ENCODE assay signal across 8 mouse cellular contexts in the genomic region with DNA sequence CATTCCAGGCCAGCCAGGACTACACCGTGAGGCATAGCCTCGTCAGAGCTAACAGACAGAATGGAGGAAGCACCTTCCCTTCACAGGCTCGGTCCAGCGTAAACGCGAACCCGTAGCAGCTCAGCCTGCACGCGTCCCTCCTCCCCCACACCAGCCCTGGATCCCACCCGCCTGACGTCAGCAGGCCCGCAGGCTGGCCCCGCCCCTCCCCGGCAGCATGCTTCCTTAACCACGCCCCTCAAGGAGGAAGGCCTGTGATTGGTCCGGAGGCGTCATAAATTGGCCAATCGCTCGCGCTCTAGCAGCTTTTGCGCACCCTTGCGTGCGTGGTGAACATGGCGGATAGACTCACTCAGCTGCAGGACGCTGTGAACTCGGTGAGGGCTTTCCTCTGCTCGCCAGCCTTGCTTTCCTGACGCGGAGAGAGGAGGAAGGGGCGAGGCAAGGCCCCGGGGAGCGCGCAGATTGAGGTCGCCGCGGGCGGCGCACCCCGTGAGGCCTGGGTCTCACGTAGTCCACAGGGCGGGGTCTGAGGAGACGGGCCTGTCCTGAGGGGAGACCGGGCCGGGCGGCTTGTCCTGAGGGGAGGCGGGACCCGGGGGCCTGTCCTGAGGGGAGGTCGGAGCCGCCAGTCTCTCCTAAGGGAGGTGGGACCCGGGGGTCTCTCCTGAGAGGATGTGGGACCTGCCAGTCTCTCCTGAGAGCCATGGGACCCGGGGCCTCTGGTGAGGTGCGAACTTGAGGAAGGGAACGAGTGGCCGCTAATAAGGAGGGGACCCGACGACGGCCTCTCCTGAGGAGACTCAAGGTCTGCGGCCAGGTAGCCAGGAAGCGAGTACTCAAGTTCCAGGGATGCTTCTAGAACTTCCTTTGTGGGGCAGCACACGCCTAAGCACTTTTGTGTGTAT. TPM values are rescaled to one million over a fixed set of nuclear protein-coding genes. Genes with fewer than 3 reads are reported as not detected.
A peak's percentile ranks its signal among the peaks of the same experiment; 100 is the strongest.
DNase-seq lines count a peak whose midpoint lies in the region; ATAC-seq lines count a peak whose summit lies in the region.

Med21 (plus strand) TSS at position 272 of the 908 bp plus-strand sequence.
Tm7sf3 (minus strand) TSS at position 549 of the 908 bp plus-strand sequence.

- peak within 1 kb of the TSS; percentile 73 for H3K9ac ChIP-seq in hindbrain, embryonic 15.5 days

- DNase-seq in T-cell, adult 2 months (ENCODE audit: low spot score) = peak; percentile 99
- DNase-seq in cerebellum, postnatal 36 days = peak; percentile 97 to 99
- DNase-seq in frontal cortex, postnatal 36 days (ENCODE audit: low spot score in 2 of 2) = peak; percentile 96 to 97
- peak; percentile 95 for DNase-seq in left cerebral cortex, adult 11 months (ENCODE audit: low spot score)
- peak; percentile 99 for DNase-seq in lung, postnatal 4 days
- DNase-seq in retina, postnatal 7 days (ENCODE audit: low read depth, low spot score) = peak; percentile 97
- peak; percentile 94 for DNase-seq in urinary bladder, adult 2 months (ENCODE audit: low spot score)

- H3K4me2 ChIP-seq in hindbrain, embryonic 15.5 days = peak within 1 kb of the TSS; percentile 84

- H3K4me1 ChIP-seq in hindbrain, embryonic 15.5 days (replicated peaks) = peaks cover 14% of the 10 kb centered on the region

- no peaks in the 10 kb centered on the region for H3K9me3 ChIP-seq in hindbrain, embryonic 15.5 days

- WGBS in hindbrain, embryonic 15.5 days = 1% methylated on average over 56 of the region's 60 CpGs

- peak; percentile 99 for ATAC-seq in hindbrain, embryonic 15.5 days (ENCODE audit: low FRiP score, low read depth)

- H3K27me3 ChIP-seq in hindbrain, embryonic 15.5 days = no peaks in the 10 kb centered on the region

- H3K27ac ChIP-seq in hindbrain, embryonic 15.5 days (replicated peaks) = peak within 1 kb of the TSS; percentile 84

- H3K4me3 ChIP-seq in hindbrain, embryonic 15.5 days = peak within 1 kb of the TSS; percentile 85

- no peaks in the 10 kb centered on the region for H3K36me3 ChIP-seq in hindbrain, embryonic 15.5 days

RNA-seq across cellular contexts. Expression of gene Med21, which starts in this region (rescaled TPM):
- polyA plus RNA-seq in hindbrain, embryonic 15.5 days (2015; fragmentation: Nextera tagmentation; extraction: Ambion mirVana) = 113 and 118 TPM in 2 replicates
- 77.1 and 98.5 TPM in 2 replicates for polyA plus RNA-seq in urinary bladder, adult 2 months (2012; rRNA removed)

RNA-seq across cellular contexts. Expression of gene Tm7sf3, which starts in this region (rescaled TPM):
- 28.0 and 30.7 TPM in 2 replicates for polyA plus RNA-seq in hindbrain, embryonic 15.5 days (2015; fragmentation: Nextera tagmentation; extraction: Ambion mirVana)
- polyA plus RNA-seq in urinary bladder, adult 2 months (2012; rRNA removed) = 19.6 and 29.0 TPM in 2 replicates

Comparison
In these comparisons a context has a peak if more than half of its experiments do, and no peak if none do; other contexts are left out.
1. Peak in every context shown above with its lines: DNase-seq, ATAC-seq, H3K4me3 ChIP-seq and H3K27ac ChIP-seq.